Mouse (Mus musculus) left cerebral cortex, adult 2 months (tissue): ENCODE results near the gene Xrcc3. TPM values are rescaled to one million over a fixed set of nuclear protein-coding genes. Genes with fewer than 3 reads are reported as not detected.

ENCODE experiments used
- DNase-seq, 2 experiments: peaks; one replicate each; pipeline ENCODE4 v3.0.0; 2021 to 2022; ENCODE audit warnings: low spot score in 2 of 2, mixed read lengths in 1 of 2; ENCODE audit errors: extremely low spot score in 1 of 2
- H3K27ac ChIP-seq: fragments of 200-600 bp; 2 replicates; pipeline ENCODE4 v1.8.1; 2022
- H3K4me3 ChIP-seq: fragments of 200-600 bp; 2 replicates; pipeline ENCODE4 v1.8.1; 2022
- CTCF ChIP-seq: fragments of 200-600 bp; IDR thresholded peaks from 2 replicates; pipeline ENCODE4 v1.8.1; 2022; ENCODE audit warnings: antibody characterized with exemption, mild to moderate bottlenecking, moderate library complexity
- intact Hi-C: fragments of 180-260 bp; cut with DNase I; formaldehyde crosslinking; loops from one replicate; pipeline ENCODE4 v1.15.1; 2025
- total RNA-seq, 2 experiments: library from RNA; stranded (reverse); gene quantifications; 2 replicates each; pipeline ENCODE4 v1.2.3; 2021

The Xrcc3 gene
- total RNA-seq, 2 experiments from 2014 or later: 3.1 to 3.4 TPM

DNA sequence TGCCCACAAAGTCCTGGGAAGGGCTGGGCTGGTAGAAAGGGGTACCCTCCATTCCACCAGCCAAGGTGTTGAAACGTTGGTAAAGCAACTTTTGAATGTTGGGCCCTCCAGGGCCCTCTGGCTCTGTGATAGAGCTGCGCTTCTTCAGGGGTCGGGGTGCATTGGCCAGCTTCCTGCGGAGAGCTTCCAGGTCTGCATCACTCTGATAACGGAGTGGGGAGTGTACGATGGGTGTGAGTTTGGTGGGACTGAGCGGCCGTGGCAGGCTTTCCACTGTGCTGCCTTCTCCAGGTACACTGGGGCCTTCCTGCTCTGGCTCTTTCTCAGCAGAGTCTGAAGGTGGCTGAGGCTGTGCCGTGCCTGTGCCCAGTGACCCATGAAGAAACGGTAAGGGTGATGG is 19.8 kb upstream of the Xrcc3 start:
- TF ChIP-seq CTCF: no peak
- H3K4me3 ChIP-seq: no peak overlapping the region

DNA sequence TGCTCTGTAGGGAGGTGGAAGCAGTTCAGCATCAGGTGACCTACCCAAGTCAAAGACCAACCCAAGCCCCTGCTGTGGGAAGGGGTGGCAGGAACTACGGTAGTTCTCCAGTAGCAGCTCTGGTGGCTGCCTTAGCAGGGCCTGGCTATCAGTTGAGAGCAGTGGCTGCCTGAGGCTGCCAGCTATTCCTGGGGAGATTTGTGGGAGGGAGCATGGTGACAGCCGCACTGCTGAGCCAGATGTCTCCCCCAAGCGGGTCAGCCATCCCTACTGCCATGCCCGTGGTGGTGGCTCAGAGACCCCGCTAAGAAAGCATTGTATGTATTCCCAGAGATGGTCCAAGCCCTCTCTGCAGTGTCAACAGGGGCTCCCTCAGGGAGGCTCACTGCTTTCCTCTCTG is 19.0 kb upstream of the Xrcc3 start:
- intact Hi-C loops: no loop called here
- Histone ChIP-seq H3K27ac (no peak overlapping the region), H3K4me3 (no peak overlapping the region)
- no peak for TF ChIP-seq CTCF
- DNase-seq: no peak

More for the DNA sequence above, 19.8 kb upstream of the Xrcc3 start:
- H3K27ac ChIP-seq: no peak overlapping the region
- DNase-seq: no peak
- intact Hi-C loops: no loop called here

DNA sequence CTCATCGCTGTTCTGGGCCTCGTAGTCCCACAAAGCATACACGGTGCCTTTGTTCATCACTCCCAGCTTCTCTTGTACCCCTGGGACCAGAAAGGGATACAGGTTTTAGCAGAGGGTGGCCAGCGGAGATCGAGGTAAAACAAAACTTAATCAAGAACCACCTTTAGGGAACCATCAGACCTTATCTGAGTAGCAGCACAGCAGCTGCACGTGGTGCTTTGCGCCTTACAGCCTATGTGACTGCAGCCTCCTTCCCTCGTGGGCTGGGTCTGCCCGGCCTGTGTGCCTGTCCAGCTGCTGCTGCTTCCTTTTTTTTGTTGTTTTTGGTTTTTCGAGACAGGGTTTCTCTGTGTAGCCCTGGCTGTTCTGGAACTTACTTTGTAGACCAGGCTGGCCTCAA is 16.7 kb upstream of the Xrcc3 start:
- DNase-seq: no peak
- intact Hi-C loops: no loop called here
- H3K4me3 ChIP-seq: no peak overlapping the region
- H3K27ac ChIP-seq: no peak overlapping the region
- no peak for TF ChIP-seq CTCF

DNA sequence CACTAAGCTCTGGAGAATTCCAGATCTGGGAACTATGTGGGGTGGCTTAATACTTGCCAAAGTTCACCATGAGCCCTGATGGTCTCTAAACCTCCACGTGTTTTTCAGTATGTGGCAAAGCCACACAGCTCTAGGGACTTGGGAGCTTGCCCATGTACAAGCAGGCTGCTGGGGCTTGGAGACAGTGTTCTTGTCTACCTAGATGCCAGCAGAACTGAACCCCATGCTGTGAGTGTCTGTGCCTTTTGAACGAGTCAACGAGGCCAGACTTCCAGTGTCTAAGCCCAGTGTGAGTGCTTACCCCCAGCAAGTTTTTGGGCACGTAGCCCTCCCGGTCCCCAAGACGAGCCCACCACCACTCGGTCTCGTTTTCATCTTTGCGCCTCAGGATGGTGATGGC is 16.3 kb upstream of the Xrcc3 start:
- intact Hi-C loops: no loop called here
- no peak for TF ChIP-seq CTCF
- H3K4me3 ChIP-seq: no peak overlapping the region
- no peak overlapping the region for H3K27ac ChIP-seq
- DNase-seq: no peak

DNA sequence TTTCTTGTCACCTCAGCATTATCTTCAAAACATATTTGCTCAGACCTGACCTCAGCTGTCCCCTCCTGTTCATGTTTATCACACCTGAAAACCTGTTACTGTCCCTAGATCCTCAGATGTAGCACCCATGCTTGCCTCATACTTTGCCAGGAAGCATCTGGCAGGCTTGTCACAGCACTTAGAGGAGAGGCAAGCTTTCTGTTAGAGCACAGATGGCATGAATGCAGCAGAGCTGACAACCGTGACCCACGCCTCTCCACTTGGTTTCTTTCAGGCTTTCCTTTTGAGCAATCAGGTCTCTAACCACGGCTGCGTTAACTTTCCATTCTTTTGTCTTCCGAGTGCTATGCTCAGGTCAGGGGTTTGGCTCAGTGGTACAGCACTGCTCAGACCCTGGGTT is 15.8 kb upstream of the Xrcc3 start:
- Histone ChIP-seq H3K27ac (no peak overlapping the region), H3K4me3 (no peak overlapping the region)
- intact Hi-C loops: no loop called here
- no peak for DNase-seq
- TF ChIP-seq CTCF: no peak

DNA sequence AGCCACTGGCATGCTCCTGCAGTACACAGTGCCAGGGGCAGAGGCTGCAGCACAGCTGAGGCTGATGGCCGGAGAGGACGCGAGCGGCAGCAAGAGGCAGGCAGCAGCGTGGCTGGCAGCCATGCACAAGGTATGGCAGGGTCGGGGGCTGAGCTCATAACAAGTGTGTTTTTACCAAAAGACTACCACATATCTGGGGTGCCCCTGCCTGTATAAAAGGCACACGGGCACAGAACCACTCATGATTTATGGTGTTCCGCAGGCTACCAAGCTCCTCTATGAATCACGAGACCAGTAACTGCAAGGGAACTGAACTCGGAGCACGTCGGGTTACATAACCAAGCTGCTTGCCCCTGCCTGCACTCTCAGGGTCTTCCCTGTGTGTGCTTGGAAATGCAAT is 13.9 kb upstream of the Xrcc3 start:
- Histone ChIP-seq H3K4me3 (no peak overlapping the region), H3K27ac (no peak overlapping the region)
- DNase-seq: no peak
- intact Hi-C loops: no loop called here
- TF ChIP-seq CTCF: no peak

DNA sequence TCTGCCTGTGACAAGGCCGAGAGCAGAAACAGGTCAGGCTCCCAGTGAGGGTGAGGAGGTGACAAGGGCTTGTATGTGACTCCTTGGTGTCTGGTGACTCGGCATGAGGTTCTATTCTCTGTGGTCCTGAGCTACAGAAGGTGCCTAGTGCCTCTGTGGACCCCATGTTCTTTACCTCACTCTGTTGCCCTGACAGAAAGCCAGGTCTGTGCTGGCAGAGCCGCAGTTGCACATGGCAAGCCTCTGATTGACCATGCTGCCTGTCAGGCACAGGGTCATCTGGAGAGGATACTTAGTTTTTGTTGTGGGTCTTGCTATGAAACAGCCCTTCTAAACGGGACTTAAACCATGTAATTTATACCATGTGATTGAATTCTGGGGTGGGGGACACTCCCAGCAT is 8.3 kb upstream of the Xrcc3 start:
- H3K27ac ChIP-seq: no peak overlapping the region
- DNase-seq: no peak
- intact Hi-C loops: no loop called here

DNA sequence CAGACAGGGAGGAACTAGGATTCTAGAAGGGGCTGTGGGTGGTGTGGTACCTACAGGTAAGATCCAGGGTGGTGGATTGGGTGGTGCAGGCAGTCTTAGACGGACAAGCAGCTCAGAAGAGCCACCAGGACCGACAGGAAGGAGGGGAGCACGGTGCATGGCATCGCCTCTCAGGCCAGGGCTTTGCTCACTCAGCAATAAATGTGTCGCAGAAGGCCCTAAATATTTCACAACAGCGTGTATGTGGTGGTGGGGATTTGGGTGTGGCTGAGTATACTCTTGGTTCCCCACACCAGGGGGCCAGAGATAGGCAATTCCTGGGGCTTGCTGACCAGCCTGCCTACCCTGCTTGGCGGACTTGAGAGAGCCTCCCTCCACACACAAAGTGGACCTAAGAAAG is 7.0 kb upstream of the Xrcc3 start:
- intact Hi-C loops: no loop called here
- no peak overlapping the region for H3K4me3 ChIP-seq
- no peak for DNase-seq
- no peak for TF ChIP-seq CTCF
- no peak overlapping the region for H3K27ac ChIP-seq

More for the DNA sequence above, 8.3 kb upstream of the Xrcc3 start:
- no peak overlapping the region for H3K4me3 ChIP-seq
- TF ChIP-seq CTCF: no peak

DNA sequence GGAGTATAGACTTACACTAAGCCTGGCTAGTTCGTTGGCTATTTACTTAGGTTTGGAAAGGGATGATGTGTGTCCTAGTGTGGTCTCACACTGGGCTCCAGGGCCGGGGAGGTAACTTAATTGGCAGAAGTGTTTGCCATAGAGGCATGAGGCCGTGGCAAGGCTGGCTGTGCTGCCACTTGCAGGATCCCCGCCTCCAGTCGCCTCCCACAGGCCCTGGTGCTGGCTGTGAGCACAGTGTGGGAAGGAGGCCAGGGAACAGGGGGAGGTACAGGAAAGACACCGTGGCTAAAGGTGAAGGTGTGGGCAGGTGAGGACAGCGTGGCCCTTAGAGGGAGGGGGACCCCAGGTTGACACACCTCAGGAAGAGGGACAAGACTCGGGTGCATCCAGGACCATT is 6.3 kb upstream of the Xrcc3 start:
- H3K27ac ChIP-seq: no peak overlapping the region
- no peak overlapping the region for H3K4me3 ChIP-seq
- intact Hi-C loops: no loop called here
- no peak for TF ChIP-seq CTCF
- DNase-seq: no peak

DNA sequence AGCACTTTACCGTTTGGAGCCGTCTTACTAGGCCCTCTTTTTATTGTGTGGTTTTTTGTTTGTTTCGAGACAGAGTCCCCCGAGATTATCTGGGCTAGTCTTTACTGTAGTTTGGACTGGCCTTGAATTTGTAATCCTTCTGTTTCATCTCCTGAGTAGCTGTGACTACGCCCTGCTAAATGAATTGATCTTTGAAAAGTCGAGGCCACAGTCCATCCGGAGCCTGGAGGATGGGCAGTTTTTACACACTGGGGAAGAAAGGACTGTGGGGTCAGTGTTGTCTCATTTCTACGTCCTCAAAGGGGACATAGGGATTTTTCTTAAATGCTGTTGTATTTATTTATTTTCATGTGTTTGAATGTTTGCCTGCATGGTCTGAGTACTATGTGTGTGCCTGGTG is 4.3 kb upstream of the Xrcc3 start:
- no peak for DNase-seq
- intact Hi-C loops: no loop called here
- H3K27ac ChIP-seq: no peak overlapping the region
- no peak for TF ChIP-seq CTCF
- no peak overlapping the region for H3K4me3 ChIP-seq

DNA sequence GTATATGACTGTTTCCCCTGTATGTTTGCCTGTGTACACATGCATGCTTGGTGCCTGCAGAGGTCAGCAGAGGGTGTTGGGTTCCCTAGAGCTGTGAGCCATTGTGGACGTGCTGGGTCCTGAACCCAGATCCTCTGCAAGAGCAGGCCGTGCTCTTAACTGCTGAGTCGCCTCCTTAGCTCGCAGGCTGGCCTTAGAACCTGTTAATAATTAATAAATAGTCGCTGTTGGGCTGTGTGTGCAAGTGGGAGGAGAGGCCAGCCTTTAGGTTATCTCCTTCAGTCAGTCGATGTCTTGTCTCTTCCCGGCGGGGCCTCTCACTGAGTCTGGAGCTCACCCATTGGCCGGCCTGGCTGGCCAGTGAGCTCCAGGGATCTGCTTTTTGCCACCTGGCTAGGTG is 3.3 kb upstream of the Xrcc3 start:
- H3K4me3 ChIP-seq: no peak overlapping the region
- no peak; the same call in 1 of the 2 replicates for TF ChIP-seq CTCF
- H3K27ac ChIP-seq: no peak overlapping the region
- intact Hi-C loops: no loop called here
- DNase-seq: no peak

DNA sequence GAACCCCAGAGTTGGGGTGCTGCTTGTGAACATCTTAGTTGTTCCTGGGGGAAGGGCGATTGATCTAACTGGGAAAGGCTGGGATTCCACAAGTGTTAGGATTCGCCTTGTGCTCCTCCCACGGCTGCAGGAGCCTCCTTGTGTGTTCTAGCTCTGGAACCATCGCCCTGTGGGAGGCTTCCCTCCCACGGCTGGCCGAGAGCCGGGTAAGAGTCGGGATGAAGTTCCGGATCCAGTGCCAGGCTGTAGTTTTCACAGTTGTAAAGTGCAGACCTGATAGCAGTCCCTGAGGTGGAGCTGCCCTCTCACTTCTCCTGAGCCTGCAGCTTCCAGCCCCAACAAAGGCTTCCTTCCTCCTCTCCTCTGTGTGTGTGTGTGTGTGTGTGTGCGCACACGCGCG is 2.9 kb upstream of the Xrcc3 start:
- H3K27ac ChIP-seq: no peak overlapping the region

DNA sequence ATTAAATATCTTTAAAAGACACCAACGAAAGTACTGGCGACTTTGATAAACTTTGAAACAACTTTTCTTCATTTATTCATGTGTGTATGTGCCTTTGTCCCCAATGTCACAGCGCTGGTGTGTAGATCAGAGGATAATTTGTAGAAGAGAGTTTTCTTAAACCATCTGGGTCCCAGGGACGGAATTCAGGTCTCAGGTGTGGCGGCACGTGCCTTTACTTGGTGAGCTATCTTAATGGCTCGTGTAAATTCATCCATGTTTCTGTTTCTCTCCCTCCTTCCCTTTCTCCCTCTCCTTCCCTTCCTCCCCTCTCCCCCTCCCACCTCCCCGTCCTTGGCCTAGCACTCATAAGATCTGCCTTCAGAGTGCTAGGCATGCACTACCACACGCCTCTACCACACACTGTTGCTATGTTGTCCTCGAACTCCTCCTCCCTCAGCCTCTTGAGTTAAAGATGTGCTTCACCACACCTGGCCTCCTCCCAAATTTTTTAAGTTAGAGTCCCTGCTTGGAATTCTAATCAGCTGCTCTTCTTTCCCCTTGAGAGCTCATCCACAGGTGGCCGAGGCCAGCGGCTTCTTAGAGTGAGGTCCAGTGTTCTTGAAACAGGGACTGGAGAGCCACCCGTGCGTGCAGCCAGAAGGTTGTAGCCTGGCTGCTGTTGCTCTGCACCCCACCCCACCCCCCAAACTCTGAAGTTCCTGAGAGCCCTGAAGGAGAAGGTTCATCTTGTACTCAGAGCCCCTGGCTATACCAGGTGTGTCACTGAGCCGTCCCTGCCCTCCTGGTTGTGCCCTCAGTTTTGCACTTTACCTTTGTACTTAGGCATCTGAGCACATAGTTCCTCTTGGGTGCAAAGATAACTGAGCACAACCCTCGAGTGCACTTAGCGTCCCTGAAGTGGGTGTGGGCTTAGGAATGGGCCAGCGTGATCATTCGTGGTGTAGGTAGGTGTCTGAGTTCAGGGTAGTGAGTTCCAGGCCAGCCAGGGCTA is 1.4 kb upstream of the Xrcc3 start:
- TF ChIP-seq CTCF: no peak
- Histone ChIP-seq H3K4me3 (peak overlapping the region; percentile 99), H3K27ac (peak overlapping the region; percentile 92)
- DNase-seq: no peak
- intact Hi-C loops: loop anchor here (5.0 kb wide), 1 partner anchor 148 kb away; no protein-coding TSS in a partner anchor

More for the DNA sequence above, 2.9 kb upstream of the Xrcc3 start:
- peak; percentile 68 to 74 for DNase-seq
- intact Hi-C loops: no loop called here
- TF ChIP-seq CTCF: no peak
- no peak overlapping the region for H3K4me3 ChIP-seq
